Mouse (Mus musculus) left cerebral cortex, adult 2 months (tissue): ENCODE measurements around the gene Pdrg1. TPM values are rescaled to one million over a fixed set of nuclear protein-coding genes. Genes with fewer than 3 reads are reported as not detected.

Experiments
- DNase-seq, 2 experiments: peaks; one replicate each; pipeline ENCODE4 v3.0.0; 2021 to 2022; ENCODE audit warnings: low spot score in 2 of 2, mixed read lengths in 1 of 2; ENCODE audit errors: extremely low spot score in 1 of 2
- H3K27ac ChIP-seq: fragments of 200-600 bp; 2 replicates; pipeline ENCODE4 v1.8.1; 2022
- H3K4me3 ChIP-seq: fragments of 200-600 bp; 2 replicates; pipeline ENCODE4 v1.8.1; 2022
- CTCF ChIP-seq: fragments of 200-600 bp; IDR thresholded peaks from 2 replicates; pipeline ENCODE4 v1.8.1; 2022; ENCODE audit warnings: antibody characterized with exemption, mild to moderate bottlenecking, moderate library complexity
- intact Hi-C: fragments of 180-260 bp; cut with DNase I; formaldehyde crosslinking; loops from one replicate; pipeline ENCODE4 v1.15.1; 2025
- long read RNA-seq, 2 experiments: library from polyadenylated mRNA; stranded (forward); transcript quantifications; one replicate each; pipeline ENCODE4 v2.0.0; 2021; ENCODE audit warnings: borderline mapping rate in 2 of 2
- total RNA-seq, 2 experiments: library from RNA; stranded (reverse); gene quantifications; 2 replicates each; pipeline ENCODE4 v1.2.3; 2021

The Pdrg1 gene
- total RNA-seq = 10 to 100 TPM; 55.5 to 60.5 TPM
- long read RNA-seq, experiment 1, transcript Pdrg1-201 (5 exons, 1,273 nt) = major isoform, 27 of 37 reads
- long read RNA-seq, experiment 1, partial matches to known transcripts = 6 of 37 reads
- long read RNA-seq, experiment 1, other reads (novel, unspliced or antisense) = 4 of 37 reads
- long read RNA-seq, experiment 2, transcript Pdrg1-201 (5 exons, 1,273 nt) = major isoform, 13 of 16 reads
- long read RNA-seq, experiment 2, partial matches to known transcripts = 0 of 16 reads
- long read RNA-seq, experiment 2, other reads (novel, unspliced or antisense) = 3 of 16 reads

GRCm38 (mm10) chr2:153014758-153015593 is at the start of gene Pdrg1:
TSS of gene Pdrg1 (minus strand) at chr2:153015427.
- peak within 1 kb of the TSS; percentile 98 for H3K4me3 ChIP-seq
- peak; percentile 100 for TF ChIP-seq CTCF
- peak; percentile 95 to 96 for DNase-seq
- intact Hi-C loops = loop anchor here (1.0 to 5.0 kb wide), 3 partner anchors 53 to 101 kb away; partner anchors contain the start of gene Ttll9
- H3K27ac ChIP-seq = peak within 1 kb of the TSS; percentile 81

GRCm38 (mm10) chr2:153064190-153064970 is 49.2 kb upstream of the Pdrg1 start:
- Histone ChIP-seq H3K27ac (no peak overlapping the region), H3K4me3 (no peak overlapping the region)
- no peak for TF ChIP-seq CTCF
- DNase-seq = no peak
- intact Hi-C loops = no loop called here

- intact Hi-C loops = no loop called here
- H3K27ac ChIP-seq = no peak overlapping the region
- TF ChIP-seq CTCF = no peak
- no peak overlapping the region for H3K4me3 ChIP-seq
- no peak for DNase-seq
Observed at GRCm38 (mm10) chr2:153063394-153063793, 48.2 kb upstream of the Pdrg1 start.

GRCm38 (mm10) chr2:153060216-153060615 is 45.0 kb upstream of the Pdrg1 start:
- no peak overlapping the region for H3K27ac ChIP-seq
- no peak for TF ChIP-seq CTCF

GRCm38 (mm10) chr2:153058365-153058764 is 43.1 kb upstream of the Pdrg1 start:
- intact Hi-C loops = no loop called here
- no peak for DNase-seq
- TF ChIP-seq CTCF = no peak
- Histone ChIP-seq H3K27ac (no peak overlapping the region), H3K4me3 (no peak overlapping the region)

More at GRCm38 (mm10) chr2:153060216-153060615, 45.0 kb upstream of the Pdrg1 start:
- intact Hi-C loops = no loop called here
- DNase-seq = no peak
- H3K4me3 ChIP-seq = no peak overlapping the region

GRCm38 (mm10) chr2:153055270-153055920 is 40.2 kb upstream of the Pdrg1 start:
- Histone ChIP-seq H3K4me3 (no peak overlapping the region), H3K27ac (no peak overlapping the region)
- no peak for DNase-seq
- intact Hi-C loops = no loop called here
- TF ChIP-seq CTCF = peak; percentile 48

- no peak for TF ChIP-seq CTCF
- intact Hi-C loops = no loop called here
- no peak overlapping the region for H3K4me3 ChIP-seq
- no peak for DNase-seq
- no peak overlapping the region for H3K27ac ChIP-seq
Observed at GRCm38 (mm10) chr2:153053896-153054295, 38.7 kb upstream of the Pdrg1 start.

GRCm38 (mm10) chr2:153052700-153053351 is 37.6 kb upstream of the Pdrg1 start:
- H3K4me3 ChIP-seq = no peak overlapping the region
- intact Hi-C loops = no loop called here
- H3K27ac ChIP-seq = no peak overlapping the region
- TF ChIP-seq CTCF = peak; percentile 37
- no peak for DNase-seq

GRCm38 (mm10) chr2:153051537-153051936 is 36.3 kb upstream of the Pdrg1 start:
- intact Hi-C loops = no loop called here
- no peak overlapping the region for H3K27ac ChIP-seq
- H3K4me3 ChIP-seq = no peak overlapping the region
- DNase-seq = no peak
- no peak for TF ChIP-seq CTCF

GRCm38 (mm10) chr2:153051095-153051494 is 35.9 kb upstream of the Pdrg1 start:
- TF ChIP-seq CTCF = no peak
- Histone ChIP-seq H3K27ac (no peak overlapping the region), H3K4me3 (no peak overlapping the region)
- no peak for DNase-seq
- intact Hi-C loops = no loop called here

GRCm38 (mm10) chr2:153049997-153050358 is 34.8 kb upstream of the Pdrg1 start:
- no peak for TF ChIP-seq CTCF
- DNase-seq = no peak
- intact Hi-C loops = no loop called here
- Histone ChIP-seq H3K4me3 (no peak overlapping the region), H3K27ac (no peak overlapping the region)
